Mouse (Mus musculus) forebrain, embryonic 13.5 days (tissue): Measurements from ENCODE around the gene Dlg2. TPM values are rescaled to one million over a fixed set of nuclear protein-coding genes. Genes with fewer than 3 reads are reported as not detected.

Source experiments
- ATAC-seq: fragments of 200-750 bp; cut with Nextera tagmentation; 2 replicates; pipeline ENCODE4 v1.8.0; 2017
- H3K27ac ChIP-seq: fragments of 300-500 bp; sonication (generic); 2 replicates; pipeline ENCODE4 v1.5.1; 2015; ENCODE audit warnings: inconsistent platforms, mild to moderate bottlenecking, moderate library complexity
- H3K27me3 ChIP-seq: fragments of 300-500 bp; sonication (generic); 2 replicates; pipeline ENCODE4 v1.6.1; 2015; ENCODE audit warnings: mild to moderate bottlenecking, inconsistent platforms
- H3K36me3 ChIP-seq: fragments of 300-500 bp; sonication (generic); 2 replicates; pipeline ENCODE4 v1.6.1; 2015; ENCODE audit warnings: mild to moderate bottlenecking, inconsistent platforms; ENCODE audit not compliant: poor library complexity, severe bottlenecking
- H3K4me1 ChIP-seq: fragments of 300-500 bp; sonication (generic); 2 replicates; pipeline ENCODE4 v1.6.1; 2015; ENCODE audit warnings: inconsistent platforms
- H3K4me2 ChIP-seq: fragments of 300-500 bp; sonication (generic); 2 replicates; pipeline ENCODE4 v1.6.1; 2015; ENCODE audit warnings: inconsistent platforms, mild to moderate bottlenecking, moderate library complexity
- H3K4me3 ChIP-seq: fragments of 300-500 bp; sonication (generic); 2 replicates; pipeline ENCODE4 v1.5.1; 2015; ENCODE audit warnings: mild to moderate bottlenecking, inconsistent platforms
- H3K9ac ChIP-seq: fragments of 300-500 bp; sonication (generic); 2 replicates; pipeline ENCODE4 v1.6.1; 2015; ENCODE audit warnings: mild to moderate bottlenecking, inconsistent platforms
- H3K9me3 ChIP-seq: fragments of 300-500 bp; sonication (generic); replicated peaks from 2 replicates; pipeline ENCODE4 v1.6.1; 2016; ENCODE audit warnings: inconsistent platforms
- WGBS: fragments of 180-500 bp; shearing (Covaris S2); methylation state at CpG from one replicate; pipeline ENCODE4 v1.1.7; 2015; 5-methylcytosine and 5-hydroxymethylcytosine counted together
- polyA plus RNA-seq: library from polyadenylated mRNA; unstranded; fragments of >200 nt; fragmentation: Nextera tagmentation; extraction: Ambion mirVana; gene quantifications from 2 replicates; pipeline ENCODE4 v1.2.1, GENCODE M21; 2015

The Dlg2 gene
- polyA plus RNA-seq = 10.1 and 11.7 TPM in 2 replicates

DNA sequence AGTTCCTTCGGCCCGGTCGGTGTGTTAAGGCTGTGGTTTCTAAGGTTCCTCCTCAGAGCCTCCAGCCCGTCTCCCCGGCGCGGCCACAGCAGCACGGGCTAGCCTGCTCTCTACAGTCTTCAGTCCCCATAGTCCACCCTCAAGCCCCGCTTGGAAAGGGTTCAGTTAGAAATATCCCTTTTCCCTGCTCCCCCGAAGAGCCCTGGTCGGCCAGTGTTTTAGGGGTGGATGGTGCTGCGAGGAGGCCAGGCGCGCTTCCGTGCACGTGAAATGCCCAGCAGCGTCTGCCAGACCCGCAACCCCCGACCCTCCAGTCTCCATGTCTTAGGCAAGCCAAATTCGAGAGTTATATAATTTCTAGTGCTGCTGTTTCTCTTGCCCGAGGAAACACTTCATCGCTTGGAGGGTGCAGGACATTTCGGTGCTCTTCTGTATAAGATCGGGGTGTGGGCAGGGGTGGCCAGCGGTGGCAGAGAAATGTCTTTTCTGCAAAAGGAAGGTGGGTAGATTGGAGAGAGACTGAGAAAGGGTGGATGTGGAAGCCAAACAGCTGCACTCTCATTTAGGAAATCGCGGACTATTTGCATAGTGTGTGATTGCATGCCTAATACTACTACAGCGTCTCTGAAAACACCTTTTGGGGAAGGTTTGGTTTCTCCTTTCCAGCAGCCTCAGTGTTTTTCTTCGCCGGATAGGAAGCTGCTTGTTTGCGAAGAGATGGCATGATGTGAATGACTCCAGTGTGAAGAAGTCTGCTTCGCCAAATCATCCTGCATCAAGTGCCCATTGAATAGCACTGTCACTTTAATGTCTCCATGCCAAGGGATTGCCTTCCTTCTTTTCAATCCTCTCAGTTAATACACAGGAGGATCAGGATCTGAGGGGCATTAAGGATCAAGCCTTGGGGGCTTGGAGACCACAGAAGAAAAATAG, at the start of gene Dlg2:
Gene Dlg2 (plus strand): TSS at position 360 of the 933 bp plus-strand sequence.
- Histone ChIP-seq H3K9me3 (no peaks in the 10 kb centered on the region), H3K4me1 (peaks cover 16% of the 10 kb centered on the region), H3K9ac (peak within 1 kb of the TSS; percentile 74), H3K27me3 (no peaks in the 10 kb centered on the region), H3K36me3 (no peaks in the 10 kb centered on the region), H3K4me2 (peak within 1 kb of the TSS; percentile 77), H3K27ac (peak within 1 kb of the TSS; percentile 54), H3K4me3 (peak within 1 kb of the TSS; percentile 65)
- ATAC-seq = no peak; the same call in 1 of the 2 replicates
- WGBS = under 1% methylated on average over 32 of the region's 32 CpGs

DNA sequence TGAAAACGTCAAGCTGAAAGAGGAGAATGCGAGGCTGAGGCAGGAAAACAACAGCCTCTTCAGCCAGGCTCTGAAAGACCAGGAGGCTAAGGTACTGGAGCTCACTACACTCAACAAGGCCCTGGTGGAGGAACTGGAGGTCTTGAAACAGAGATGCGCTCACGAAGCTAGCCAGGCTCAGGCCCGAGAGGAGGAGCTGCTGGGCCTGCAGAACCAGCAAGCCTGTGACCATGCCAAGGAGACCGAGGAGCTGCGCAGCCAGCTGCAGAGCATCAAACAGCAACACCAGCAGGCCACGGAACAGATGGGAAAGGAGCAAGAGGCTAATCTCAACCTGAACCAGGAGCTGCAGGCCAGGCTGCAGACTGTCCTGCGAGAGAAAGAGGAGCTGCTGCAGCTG, 49.5 kb upstream of the Dlg2 start:
- no peak for ATAC-seq
- H3K9ac ChIP-seq = peak overlapping the region; percentile 54
- peak overlapping the region; percentile 66 for H3K4me2 ChIP-seq
- H3K27me3 ChIP-seq = no peaks in the 10 kb centered on the region
- H3K9me3 ChIP-seq = no peaks in the 10 kb centered on the region
- H3K4me3 ChIP-seq = peak overlapping the region; percentile 39
- H3K4me1 ChIP-seq = peaks cover 11% of the 10 kb centered on the region; the same call in 1 of the 2 replicates
- H3K36me3 ChIP-seq = no peaks in the 10 kb centered on the region
- H3K27ac ChIP-seq = no peak overlapping the region
- WGBS = 69% methylated on average over 9 of the region's 9 CpGs

DNA sequence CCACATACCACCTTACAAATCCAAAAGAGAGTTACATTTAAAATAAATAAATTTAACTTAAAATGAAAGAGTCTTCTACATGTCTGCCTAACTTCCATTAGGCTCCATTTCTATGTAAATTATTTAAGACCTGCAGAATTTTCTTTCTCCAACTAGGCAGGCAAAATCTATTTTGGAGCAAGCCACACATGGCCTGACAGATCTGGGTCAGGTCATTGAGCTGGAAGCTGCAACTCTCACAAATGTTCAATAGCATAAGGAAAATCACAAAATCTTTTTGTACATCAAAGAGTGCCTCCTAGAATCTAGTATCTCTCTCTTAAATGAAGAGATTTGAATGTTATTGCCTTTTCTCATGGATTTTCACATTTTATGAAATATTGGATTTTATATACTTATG, 44.3 kb upstream of the Dlg2 start:
- H3K9ac ChIP-seq = no peak overlapping the region
- peaks cover under 1% of the 10 kb centered on the region; the same call in 1 of the 2 replicates for H3K4me1 ChIP-seq
- no peaks in the 10 kb centered on the region for H3K9me3 ChIP-seq
- no peak overlapping the region for H3K27ac ChIP-seq
- no peak overlapping the region for H3K4me3 ChIP-seq
- no peak overlapping the region for H3K4me2 ChIP-seq
- no peaks in the 10 kb centered on the region for H3K27me3 ChIP-seq
- H3K36me3 ChIP-seq = no peaks in the 10 kb centered on the region
- no peak for ATAC-seq

DNA sequence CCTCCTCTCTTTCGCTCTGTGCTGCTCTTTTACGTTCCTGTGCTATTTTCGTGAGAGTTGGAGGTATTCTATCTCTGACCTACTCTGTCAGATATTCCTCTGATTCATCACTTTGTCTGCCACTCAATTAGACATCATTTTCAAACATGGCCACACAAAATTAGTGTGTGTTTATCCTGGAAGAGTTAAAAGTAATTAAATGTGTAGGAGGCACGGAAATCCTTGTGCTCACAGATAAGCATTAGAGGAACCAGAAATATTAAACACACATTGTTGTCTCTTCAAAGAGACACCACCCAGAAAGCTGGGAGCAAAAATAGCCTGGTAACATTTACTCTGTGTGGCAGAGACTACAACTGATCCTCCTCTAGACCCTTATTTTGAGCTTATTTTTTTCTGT, 36.4 kb upstream of the Dlg2 start:
- no peak for ATAC-seq
- Histone ChIP-seq H3K27ac (no peak overlapping the region), H3K36me3 (no peaks in the 10 kb centered on the region), H3K9ac (no peak overlapping the region), H3K27me3 (no peaks in the 10 kb centered on the region), H3K9me3 (no peaks in the 10 kb centered on the region), H3K4me2 (no peak overlapping the region), H3K4me1 (peaks cover 4% of the 10 kb centered on the region), H3K4me3 (no peak overlapping the region)
- 90% methylated on average over 4 of the region's 4 CpGs for WGBS

DNA sequence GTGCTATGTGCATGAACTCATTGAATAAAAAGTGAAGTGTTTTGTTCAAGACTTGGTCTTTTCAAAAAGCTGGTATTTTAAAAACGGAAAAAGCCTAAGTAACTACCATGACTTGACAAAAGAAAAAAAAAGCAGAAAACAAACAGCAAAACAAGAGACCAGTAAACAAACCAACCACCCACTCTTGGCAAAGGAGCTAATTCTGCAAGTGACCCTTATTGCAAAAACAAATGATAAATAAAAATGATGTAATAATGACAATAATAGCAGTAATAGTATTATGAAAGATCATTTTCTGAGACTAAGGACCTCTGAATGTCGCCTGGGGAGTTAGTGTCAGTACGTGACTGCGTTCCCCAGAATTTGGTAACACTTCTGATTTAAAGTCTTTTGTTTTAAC, 34.4 kb upstream of the Dlg2 start:
- WGBS = 4% methylated on average over 4 of the region's 4 CpGs
- ATAC-seq = peak; percentile 25

DNA sequence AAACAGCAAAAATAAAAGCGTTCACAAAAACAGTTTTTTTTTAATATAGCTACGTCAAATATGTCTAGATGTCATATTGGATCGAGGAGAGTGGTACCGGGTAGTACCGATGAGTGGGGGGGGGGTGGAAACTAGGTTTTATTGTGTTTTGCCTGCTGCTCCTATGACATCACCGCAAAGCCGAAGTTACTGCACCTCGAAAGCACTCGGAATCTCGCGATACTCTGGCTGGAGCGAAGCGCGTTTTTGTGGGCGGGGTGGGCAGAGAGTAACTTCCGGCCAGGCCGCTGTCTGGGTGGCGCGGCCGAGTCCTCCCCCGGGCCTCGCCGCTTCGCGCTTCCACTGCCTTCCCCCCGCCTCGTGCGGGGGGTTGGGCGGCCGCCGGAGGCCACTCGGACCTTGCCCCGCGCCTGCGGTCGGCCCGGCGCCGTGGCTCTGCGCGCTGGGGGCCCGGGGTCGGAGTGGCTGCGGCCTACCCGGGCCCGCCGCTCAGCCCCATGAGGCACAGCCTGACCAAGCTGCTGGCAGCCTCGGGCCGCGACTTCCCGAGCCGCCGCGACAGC, 33.9 kb upstream of the Dlg2 start, which contains the start of gene Crebzf:
Gene Crebzf (plus strand): TSS at position 212 of the 563 bp plus-strand sequence.
- no peaks in the 10 kb centered on the region for H3K9me3 ChIP-seq
- H3K9ac ChIP-seq = peak within 1 kb of the TSS; percentile 98
- 0% methylated on average over 41 of the region's 54 CpGs for WGBS
- H3K4me3 ChIP-seq = peak within 1 kb of the TSS; percentile 98
- peak within 1 kb of the TSS; percentile 97 for H3K27ac ChIP-seq
- H3K36me3 ChIP-seq = 0 out of 2 replicates have a peak, but pooled peaks cover 5% of the 10 kb centered on the region
- peak; percentile 98 for ATAC-seq
- H3K27me3 ChIP-seq = no peaks in the 10 kb centered on the region
- H3K4me2 ChIP-seq = peak within 1 kb of the TSS; percentile 87
- peaks cover 12% of the 10 kb centered on the region for H3K4me1 ChIP-seq

More for the DNA sequence above, 34.4 kb upstream of the Dlg2 start:
- Histone ChIP-seq H3K27ac (peak overlapping the region; percentile 75), H3K9ac (peak overlapping the region; percentile 98), H3K4me1 (peaks cover 12% of the 10 kb centered on the region), H3K4me3 (peak overlapping the region; percentile 98), H3K27me3 (no peaks in the 10 kb centered on the region), H3K9me3 (no peaks in the 10 kb centered on the region), H3K36me3 (0 out of 2 replicates have a peak, but pooled peaks cover under 1% of the 10 kb centered on the region), H3K4me2 (peak overlapping the region; percentile 87)

GRCm38 (mm10) chr7:90443101-90444091, 33.1 kb upstream of the Dlg2 start:
- Histone ChIP-seq H3K27me3 (no peaks in the 10 kb centered on the region), H3K4me3 (peak overlapping the region; percentile 98), H3K9me3 (no peaks in the 10 kb centered on the region), H3K36me3 (0 out of 2 replicates have a peak, but pooled peaks cover 10% of the 10 kb centered on the region), H3K4me1 (peaks cover 12% of the 10 kb centered on the region), H3K27ac (peak overlapping the region; percentile 97), H3K4me2 (peak overlapping the region; percentile 87), H3K9ac (peak overlapping the region; percentile 98)
- under 1% methylated on average over 87 of the region's 123 CpGs for WGBS
- peak; percentile 68 for ATAC-seq

- Histone ChIP-seq H3K4me1 (peaks cover 12% of the 10 kb centered on the region), H3K9ac (peak overlapping the region; percentile 98), H3K27ac (peak overlapping the region; percentile 97), H3K27me3 (no peaks in the 10 kb centered on the region), H3K4me2 (peak overlapping the region; percentile 87), H3K36me3 (0 out of 2 replicates have a peak, but pooled peaks cover 10% of the 10 kb centered on the region), H3K4me3 (peak overlapping the region; percentile 98), H3K9me3 (no peaks in the 10 kb centered on the region)
- 0% methylated on average over 6 of the region's 6 CpGs for WGBS
- ATAC-seq = no peak
These were observed 32.3 kb upstream of the Dlg2 start for GRCm38 (mm10) chr7:90444206-90444605.

- H3K27ac ChIP-seq = peak overlapping the region; percentile 83
- H3K27me3 ChIP-seq = no peaks in the 10 kb centered on the region
- H3K4me3 ChIP-seq = peak overlapping the region; percentile 63
- peaks cover 29% of the 10 kb centered on the region for H3K36me3 ChIP-seq
- WGBS = 40% methylated on average over 7 of the region's 7 CpGs
- ATAC-seq = no peak
- no peaks in the 10 kb centered on the region for H3K9me3 ChIP-seq
- H3K4me2 ChIP-seq = peak overlapping the region; percentile 58
- peaks cover 10% of the 10 kb centered on the region for H3K4me1 ChIP-seq
- H3K9ac ChIP-seq = peak overlapping the region; percentile 72
These were observed 20.2 kb upstream of the Dlg2 start for GRCm38 (mm10) chr7:90456149-90456844.

DNA sequence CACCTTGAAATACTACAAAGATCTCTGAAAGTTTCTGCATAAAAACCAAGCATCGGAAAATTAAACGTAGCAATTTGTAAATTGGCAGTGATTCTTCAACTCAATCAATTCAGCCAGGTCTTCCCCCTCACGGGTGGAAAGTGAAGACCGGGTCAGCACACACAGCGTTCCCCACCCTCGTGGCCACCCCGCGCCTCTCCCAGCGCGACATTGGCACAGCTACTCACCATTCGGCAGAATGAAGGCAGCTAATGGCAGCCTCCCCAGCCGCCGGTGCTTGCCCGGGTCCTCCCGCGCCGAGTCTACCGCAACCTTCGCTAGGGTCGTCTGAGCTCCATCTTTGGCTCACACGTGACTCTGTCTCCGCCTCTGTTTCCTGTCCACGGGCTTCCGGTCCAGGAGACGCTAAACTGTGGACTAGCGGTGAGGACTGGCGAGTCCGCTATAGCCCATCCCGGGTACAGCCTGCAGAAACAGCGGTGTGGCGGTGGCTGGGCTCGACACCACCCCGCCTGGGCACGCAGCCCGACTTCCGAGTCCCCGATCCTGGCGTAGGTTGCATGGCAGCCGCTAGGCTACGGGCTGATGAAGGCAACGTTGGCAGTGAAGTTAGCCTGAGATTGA, 19.5 kb upstream of the Dlg2 start, which contains the start of gene Tmem126a:
Gene Tmem126a (minus strand): TSS at position 385 of the 624 bp plus-strand sequence.
- whole genome bisulfite sequencing = under 1% methylated on average over 41 of the region's 41 CpGs
- peak; percentile 99 for ATAC-seq

More for the DNA sequence above, 19.5 kb upstream of the Dlg2 start, which contains the start of gene Tmem126a:
- Histone ChIP-seq H3K36me3 (peaks cover 22% of the 10 kb centered on the region), H3K9ac (peak within 1 kb of the TSS; percentile 72), H3K27me3 (0 out of 2 replicates have a peak, but pooled peaks cover 2% of the 10 kb centered on the region), H3K4me3 (peak within 1 kb of the TSS; percentile 63), H3K9me3 (no peaks in the 10 kb centered on the region), H3K4me1 (peaks cover 10% of the 10 kb centered on the region), H3K4me2 (peak within 1 kb of the TSS; percentile 58), H3K27ac (peak within 1 kb of the TSS; percentile 83)
